Mouse (Mus musculus) liver, adult 2 months (tissue): ENCODE data around the gene Adh7. TPM values are rescaled to one million over a fixed set of nuclear protein-coding genes. Genes with fewer than 3 reads are reported as not detected.
A peak's percentile ranks its signal among the peaks of the same experiment; 100 is the strongest.

Experiments
- DNase-seq: peaks from one replicate; pipeline ENCODE4 v3.0.0-alpha.2; 2011; ENCODE audit warnings: low read depth, low spot score; ENCODE audit errors: extremely low read depth
- H3K27ac ChIP-seq: fragments of 200-500 bp; replicated peaks from 2 replicates; pipeline ENCODE4 v1.5.1; 2012; ENCODE audit warnings: low read depth, mild to moderate bottlenecking, control low read depth, inconsistent platforms, low read length; ENCODE audit not compliant: insufficient read depth
- H3K27me3 ChIP-seq: fragments of 200-500 bp; 2 replicates; pipeline ENCODE4 v1.6.1; 2012; ENCODE audit warnings: mild to moderate bottlenecking, moderate library complexity, low read length, inconsistent platforms; ENCODE audit not compliant: control insufficient read depth, insufficient read depth
- H3K36me3 ChIP-seq: fragments of 200-500 bp; 2 replicates; pipeline ENCODE4 v1.6.1; 2012; ENCODE audit warnings: low read length, inconsistent platforms; ENCODE audit not compliant: control insufficient read depth, insufficient read depth
- H3K4me1 ChIP-seq: fragments of 200-500 bp; 2 replicates; pipeline ENCODE4 v1.6.1; 2011; ENCODE audit warnings: low read length; ENCODE audit not compliant: control insufficient read depth, insufficient read depth
- H3K4me3 ChIP-seq: fragments of 200-500 bp; 2 replicates; pipeline ENCODE4 v1.5.1; 2011; ENCODE audit warnings: low read depth, mild to moderate bottlenecking, control low read depth, low read length, moderate library complexity; ENCODE audit not compliant: insufficient read depth
- H3K79me2 ChIP-seq: fragments of 200-500 bp; 2 replicates; pipeline ENCODE4 v1.6.1; 2012; ENCODE audit warnings: inconsistent platforms, mild to moderate bottlenecking, low read length, moderate library complexity; ENCODE audit not compliant: control insufficient read depth, insufficient read depth
- H3K9ac ChIP-seq: fragments of 200-500 bp; 2 replicates; pipeline ENCODE4 v1.6.1; 2012; ENCODE audit warnings: low read depth, mild to moderate bottlenecking, control low read depth, inconsistent platforms, low read length
- CTCF ChIP-seq: fragments of 200-500 bp; IDR thresholded peaks from 2 replicates; pipeline ENCODE4 v1.5.1; 2011; ENCODE audit warnings: low read depth, low read length, control low read depth
- POLR2A ChIP-seq: fragments of 200-500 bp; IDR thresholded peaks from 2 replicates; pipeline ENCODE4 v1.6.1; 2011; ENCODE audit warnings: low read length, control low read depth; ENCODE audit not compliant: insufficient read depth; ENCODE audit errors: extremely low read depth
- WGBS: fragments of 180-500 bp; shearing (Covaris S2); methylation state at CpG from one replicate; pipeline ENCODE4 v1.1.7; 2018; 5-methylcytosine and 5-hydroxymethylcytosine counted together
- polyA plus RNA-seq: library from polyadenylated mRNA; depleted of rRNA; stranded (reverse); fragments of >200 nt; gene quantifications from 2 replicates; pipeline ENCODE4 v1.2.3, GENCODE M21; 2012
- total RNA-seq: library from RNA; depleted of rRNA; stranded (reverse); fragments of >200 nt; gene quantifications from 2 replicates; pipeline ENCODE4 v1.2.3, GENCODE M21; 2014

The Adh7 gene
- total and polyA plus RNA-seq, 2 experiments = 1.2 to 1.7 TPM

DNA sequence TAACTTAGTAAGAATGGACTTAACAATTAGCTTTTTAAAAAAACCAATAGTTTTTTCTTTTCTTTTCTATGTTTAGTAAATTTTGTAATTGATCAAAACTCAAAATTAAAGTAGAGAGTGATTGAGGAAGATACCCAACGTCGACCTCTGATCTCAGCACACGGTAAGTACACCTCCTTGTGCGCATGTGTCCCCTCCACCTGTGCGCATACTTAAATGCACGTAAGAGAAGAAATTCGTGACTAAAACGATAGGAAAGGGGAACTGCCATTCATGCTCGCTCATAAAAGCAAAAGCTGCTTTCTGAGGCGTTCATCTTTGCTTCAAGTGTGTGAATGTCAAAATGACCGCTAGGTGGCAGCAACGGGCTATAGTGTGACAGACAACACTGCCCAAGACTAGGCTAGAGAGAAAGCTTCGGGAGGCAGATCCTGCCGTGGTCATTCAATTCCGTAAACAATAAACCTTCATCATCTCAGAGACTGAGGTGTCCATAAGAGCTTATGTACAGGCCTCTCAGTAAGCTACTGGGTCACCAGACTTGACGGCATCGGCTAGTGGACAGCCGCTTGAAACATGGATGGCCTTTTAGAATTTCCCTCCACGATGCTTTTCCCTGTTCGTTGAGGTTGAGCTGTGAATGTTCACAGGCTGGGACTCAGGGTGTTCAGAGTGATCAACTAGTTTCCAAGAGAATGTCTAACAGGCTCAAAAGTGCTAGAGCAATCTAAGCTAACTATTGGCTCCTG is 19.4 kb upstream of the Adh7 start:
- peak; percentile 71 for DNase-seq
- H3K4me3 ChIP-seq = no peak overlapping the region
- no peak overlapping the region for H3K27ac ChIP-seq
- H3K9ac ChIP-seq = no peak overlapping the region
- H3K4me1 ChIP-seq = peaks cover 1% of the 10 kb centered on the region; the same call in 1 of the 2 replicates
- 28% methylated on average over 20 of the region's 20 CpGs for WGBS
- H3K79me2 ChIP-seq = no peaks in the 10 kb centered on the region
- TF ChIP-seq POLR2A (no peak), CTCF (peak; percentile 60; the same call in 1 of the 2 replicates)
- no peaks in the 10 kb centered on the region for H3K36me3 ChIP-seq
- no peaks in the 10 kb centered on the region for H3K27me3 ChIP-seq

DNA sequence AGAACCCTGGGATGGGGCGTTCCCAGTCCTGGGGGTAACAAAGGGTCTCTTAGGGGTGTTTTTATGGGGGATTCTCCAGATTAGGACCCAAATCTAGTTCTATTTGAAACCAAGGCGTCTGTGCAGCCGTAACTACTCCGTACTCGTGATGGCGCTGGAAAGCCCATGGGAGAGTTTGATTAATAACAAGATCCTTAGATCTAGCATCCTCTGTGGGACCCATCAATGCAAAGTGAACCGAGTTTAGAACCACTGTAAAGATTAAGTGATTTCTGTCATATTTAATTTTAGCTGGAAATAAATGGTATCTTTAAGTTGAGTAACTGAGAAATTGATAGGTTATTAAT is 18.9 kb upstream of the Adh7 start:
- 77% methylated on average over 7 of the region's 7 CpGs for WGBS
- no peak for DNase-seq

DNA sequence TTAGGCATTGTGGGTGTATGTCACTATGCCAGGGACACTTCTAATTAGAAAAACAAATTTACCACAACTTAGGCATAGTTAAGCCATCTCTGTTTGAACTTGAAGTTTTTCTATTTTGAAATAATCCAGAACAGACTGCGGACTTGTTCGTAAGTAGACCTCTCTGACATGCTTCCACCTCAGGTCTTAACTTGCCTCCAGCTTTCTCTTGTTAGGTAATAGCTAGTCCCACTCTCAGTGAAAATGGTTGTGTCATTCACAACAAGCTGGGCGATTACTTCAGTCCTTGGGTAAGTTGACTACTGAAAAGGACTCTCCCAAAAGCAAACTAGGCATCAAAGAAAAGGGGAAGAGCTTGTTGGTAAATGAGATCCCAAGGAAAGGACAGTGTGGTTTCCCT is 8.7 kb upstream of the Adh7 start:
- H3K79me2 ChIP-seq = no peaks in the 10 kb centered on the region
- H3K4me3 ChIP-seq = no peak overlapping the region
- WGBS = 92% methylated on average over 3 of the region's 3 CpGs
- no peaks in the 10 kb centered on the region; the same call in 1 of the 2 replicates for H3K4me1 ChIP-seq
- H3K9ac ChIP-seq = no peak overlapping the region
- DNase-seq = no peak
- TF ChIP-seq CTCF = no peak
- no peak for TF ChIP-seq POLR2A
- H3K36me3 ChIP-seq = no peaks in the 10 kb centered on the region
- H3K27ac ChIP-seq = no peak overlapping the region
- H3K27me3 ChIP-seq = no peaks in the 10 kb centered on the region

More for the DNA sequence above, 18.9 kb upstream of the Adh7 start:
- Histone ChIP-seq H3K4me3 (no peak overlapping the region), H3K79me2 (no peaks in the 10 kb centered on the region), H3K27me3 (no peaks in the 10 kb centered on the region), H3K4me1 (peaks cover 3% of the 10 kb centered on the region; the same call in 1 of the 2 replicates), H3K36me3 (no peaks in the 10 kb centered on the region), H3K27ac (no peak overlapping the region), H3K9ac (no peak overlapping the region)
- TF ChIP-seq POLR2A (no peak), CTCF (no peak)

DNA sequence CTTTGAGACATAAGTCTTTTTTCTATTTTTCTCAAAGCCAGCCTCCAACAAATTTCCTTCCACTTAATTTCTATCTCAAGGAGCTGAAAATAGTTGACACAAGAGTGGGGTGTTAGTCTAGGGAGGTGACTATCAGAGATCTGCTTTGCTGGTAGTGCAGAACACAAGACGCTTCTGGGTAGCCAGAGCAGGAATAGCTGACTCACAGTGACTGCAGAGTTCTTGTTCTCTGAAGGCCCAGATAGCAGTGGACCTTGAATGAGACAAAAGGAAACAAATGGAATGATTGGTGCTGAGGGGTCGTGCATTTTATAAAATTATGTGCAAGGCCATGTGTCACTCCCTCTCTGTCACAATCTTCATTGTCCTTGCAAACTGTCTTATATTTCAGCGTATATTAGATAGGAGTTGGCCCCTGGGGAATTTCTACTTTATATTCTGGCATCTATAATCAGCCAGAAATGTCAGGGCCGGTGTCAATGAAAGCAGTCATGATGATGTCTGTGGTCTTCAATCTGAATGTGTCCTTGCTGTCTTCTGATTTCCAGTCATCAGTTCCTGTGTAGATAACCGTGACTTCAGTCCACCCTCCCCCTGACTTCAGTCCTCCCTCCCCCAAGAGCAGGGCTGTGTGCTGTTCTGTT is 7.0 kb upstream of the Adh7 start:
- Histone ChIP-seq H3K36me3 (no peaks in the 10 kb centered on the region), H3K27ac (no peak overlapping the region), H3K79me2 (no peaks in the 10 kb centered on the region), H3K27me3 (no peaks in the 10 kb centered on the region), H3K4me3 (no peak overlapping the region), H3K9ac (no peak overlapping the region), H3K4me1 (no peaks in the 10 kb centered on the region)
- 76% methylated on average over 5 of the region's 5 CpGs for WGBS
- DNase-seq = no peak
- TF ChIP-seq POLR2A = no peak
- no peak for TF ChIP-seq CTCF

DNA sequence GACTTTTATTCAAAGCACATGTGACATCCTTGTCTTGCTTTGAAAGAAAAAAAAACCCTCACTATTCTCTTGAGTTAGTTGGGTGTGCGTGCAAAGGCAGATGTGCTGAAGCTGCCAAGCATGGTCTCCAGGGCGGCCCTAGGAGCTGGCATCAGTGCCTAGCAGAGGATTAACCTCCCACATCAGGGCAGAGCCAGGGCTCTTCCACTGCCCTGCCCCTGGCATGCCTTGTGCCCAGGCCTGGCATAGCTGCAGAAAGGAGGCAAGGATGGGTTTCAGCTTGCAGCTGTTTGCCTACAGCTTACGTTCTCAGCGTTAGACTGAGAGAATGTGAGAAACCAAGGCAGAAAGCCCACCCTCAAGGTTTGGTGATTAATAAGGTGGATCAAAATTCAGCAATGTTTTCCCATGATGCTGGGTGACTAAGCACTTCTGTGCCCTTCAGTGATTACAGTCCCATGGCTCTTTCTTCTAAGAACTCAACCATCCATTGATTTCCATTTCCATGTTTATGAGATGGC is 5.1 kb upstream of the Adh7 start:
- no peak overlapping the region for H3K9ac ChIP-seq
- TF ChIP-seq CTCF = no peak
- TF ChIP-seq POLR2A = no peak
- WGBS = 92% methylated on average over 4 of the region's 4 CpGs
- no peak for DNase-seq
- no peaks in the 10 kb centered on the region for H3K79me2 ChIP-seq
- no peaks in the 10 kb centered on the region for H3K27me3 ChIP-seq
- H3K36me3 ChIP-seq = no peaks in the 10 kb centered on the region
- no peak overlapping the region for H3K27ac ChIP-seq
- no peaks in the 10 kb centered on the region for H3K4me1 ChIP-seq
- H3K4me3 ChIP-seq = no peak overlapping the region

DNA sequence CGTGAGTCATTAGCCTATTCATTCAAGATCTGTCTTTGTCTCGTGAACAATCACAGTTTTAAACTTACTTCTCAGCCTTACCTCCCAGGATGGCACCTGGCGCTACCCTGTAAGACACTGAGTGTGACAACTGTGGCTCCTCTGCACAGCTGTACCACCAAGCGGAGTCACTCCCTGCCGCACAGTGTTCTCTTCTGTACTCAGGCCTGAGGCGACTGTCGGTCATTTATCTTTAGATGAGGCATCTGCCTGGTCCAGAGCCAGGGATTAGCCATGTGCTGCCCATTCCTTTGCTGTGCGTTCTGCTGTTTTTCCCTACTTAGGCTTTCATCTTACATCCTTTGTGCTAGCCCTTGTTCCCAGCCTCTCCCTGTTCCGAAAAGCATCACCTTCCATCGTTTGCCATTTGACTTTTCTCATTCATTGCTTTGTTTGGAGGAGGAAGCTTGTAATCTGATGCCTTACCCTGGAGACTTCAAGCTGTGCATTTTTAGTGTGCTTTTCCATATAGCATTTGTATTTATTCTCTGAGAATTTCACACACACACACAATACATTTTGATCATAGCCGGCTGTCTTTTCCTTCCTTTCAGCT is 2.1 kb upstream of the Adh7 start:
- H3K27ac ChIP-seq = no peak overlapping the region
- no peak overlapping the region for H3K4me3 ChIP-seq
- 81% methylated on average over 11 of the region's 11 CpGs for WGBS
- no peak for DNase-seq
- H3K9ac ChIP-seq = no peak overlapping the region
- no peaks in the 10 kb centered on the region for H3K36me3 ChIP-seq
- H3K79me2 ChIP-seq = no peaks in the 10 kb centered on the region
- TF ChIP-seq POLR2A = no peak
- no peak for TF ChIP-seq CTCF
- no peaks in the 10 kb centered on the region for H3K4me1 ChIP-seq
- no peaks in the 10 kb centered on the region for H3K27me3 ChIP-seq
